Mouse (Mus musculus): Measurements from ENCODE around the gene Il10. TPM values are rescaled to one million over a fixed set of nuclear protein-coding genes. Genes with fewer than 3 reads are reported as not detected.
A peak's percentile ranks its signal among the peaks of the same experiment; 100 is the strongest.
"Not testable (repeated sequence)": the region's sequence is repeated elsewhere in the genome, so short reads cannot be mapped to it uniquely, and the experiment has no call there.

Il10 gene
- total RNA-seq, 2 experiments from 2014 or later = not detected

DNA sequence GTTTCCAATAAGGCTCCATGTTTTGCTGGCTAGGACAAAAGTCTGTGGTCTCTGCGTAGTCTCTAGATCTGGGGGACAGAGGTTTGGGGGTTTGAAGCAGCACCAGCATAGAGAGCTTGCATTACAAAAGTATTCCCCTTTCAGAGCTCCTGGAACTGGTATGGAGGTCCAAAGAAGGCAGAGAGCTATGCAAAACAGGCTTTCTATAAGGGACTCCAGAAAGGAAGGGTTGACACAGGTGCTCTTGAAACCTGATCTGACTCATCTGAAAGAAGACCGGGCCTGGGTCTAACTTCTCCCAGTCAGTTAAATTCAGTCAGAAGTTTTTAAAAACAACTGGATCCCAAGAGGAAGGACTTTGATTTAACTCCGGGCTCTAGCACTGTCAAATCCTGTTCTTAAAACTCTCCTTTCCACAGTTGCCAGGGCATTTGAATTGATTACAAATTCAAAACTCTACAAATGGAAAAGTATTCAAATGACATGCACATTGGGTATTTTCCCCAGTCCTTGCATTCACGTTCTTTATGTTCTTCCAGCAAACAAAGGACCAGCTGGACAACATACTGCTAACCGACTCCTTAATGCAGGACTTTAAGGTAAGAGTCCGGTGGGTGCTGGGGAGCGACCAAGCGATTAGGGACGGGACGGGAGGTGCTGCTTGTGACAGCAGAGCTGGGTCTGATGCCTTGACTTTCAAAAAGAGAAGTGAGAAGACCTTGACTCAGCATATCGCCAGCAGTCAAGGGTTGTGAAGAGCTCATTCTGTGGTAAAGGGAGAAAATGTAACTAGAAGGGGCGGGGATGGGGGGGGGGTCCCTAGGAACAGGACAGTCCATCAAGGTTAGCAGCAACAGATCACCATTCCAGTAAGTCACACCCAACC lies 1.0 kb downstream of the Il10 start:
- DNase-seq (ENCODE audit: low spot score in 2 of 2) = no peak

DNA sequence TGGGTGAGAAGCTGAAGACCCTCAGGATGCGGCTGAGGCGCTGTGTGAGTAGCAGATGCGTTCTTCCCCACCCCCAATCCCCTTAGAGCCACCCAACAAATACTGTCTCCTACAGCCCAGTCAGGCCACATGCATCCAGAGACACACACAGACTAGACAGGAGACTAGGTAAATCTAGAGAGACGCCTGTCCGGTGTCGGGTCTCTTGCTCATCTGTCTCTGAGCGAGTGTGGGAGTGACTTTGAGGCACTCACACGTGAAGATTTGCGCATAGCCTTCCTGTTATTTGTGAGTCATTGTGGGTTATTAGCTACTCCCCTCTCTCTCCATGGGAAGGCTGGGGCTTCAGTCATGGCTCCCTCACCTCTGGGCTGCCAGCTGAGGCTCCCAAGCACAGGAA lies 1.8 kb downstream of the Il10 start:
- no peak for DNase-seq (ENCODE audit: low spot score in 2 of 2)

DNA sequence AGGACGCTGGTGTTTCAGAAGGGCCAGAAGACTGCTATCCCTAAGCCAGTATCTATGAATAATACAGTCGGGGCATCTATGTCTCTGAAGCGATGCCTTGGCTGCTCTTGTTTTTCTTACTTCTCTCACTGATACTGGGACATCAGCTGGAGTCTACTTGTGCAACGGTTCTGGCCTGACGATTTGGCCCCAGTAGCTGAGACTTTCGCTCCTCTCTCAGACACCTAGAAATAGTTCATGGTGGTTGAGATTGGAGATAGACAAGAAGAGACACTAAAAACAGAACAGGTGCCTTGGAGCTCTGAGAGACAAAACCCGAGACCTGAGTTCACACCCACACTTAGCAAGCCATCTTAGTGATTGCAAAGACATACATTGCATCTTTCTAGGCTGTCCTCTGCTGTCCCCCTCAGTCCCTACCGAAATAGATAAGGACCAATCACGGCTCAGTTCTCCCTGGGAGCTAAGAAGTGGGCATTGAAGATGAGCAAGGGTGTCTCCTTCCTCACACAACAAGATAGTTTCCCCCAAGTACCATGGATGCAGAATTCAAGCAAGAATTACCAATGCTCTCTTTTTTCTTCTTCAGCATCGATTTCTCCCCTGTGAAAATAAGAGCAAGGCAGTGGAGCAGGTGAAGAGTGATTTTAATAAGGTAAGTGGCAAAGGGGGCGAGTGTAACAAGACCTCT lies 2.4 kb downstream of the Il10 start:
- DNase-seq (ENCODE audit: low spot score in 2 of 2) = no peak

DNA sequence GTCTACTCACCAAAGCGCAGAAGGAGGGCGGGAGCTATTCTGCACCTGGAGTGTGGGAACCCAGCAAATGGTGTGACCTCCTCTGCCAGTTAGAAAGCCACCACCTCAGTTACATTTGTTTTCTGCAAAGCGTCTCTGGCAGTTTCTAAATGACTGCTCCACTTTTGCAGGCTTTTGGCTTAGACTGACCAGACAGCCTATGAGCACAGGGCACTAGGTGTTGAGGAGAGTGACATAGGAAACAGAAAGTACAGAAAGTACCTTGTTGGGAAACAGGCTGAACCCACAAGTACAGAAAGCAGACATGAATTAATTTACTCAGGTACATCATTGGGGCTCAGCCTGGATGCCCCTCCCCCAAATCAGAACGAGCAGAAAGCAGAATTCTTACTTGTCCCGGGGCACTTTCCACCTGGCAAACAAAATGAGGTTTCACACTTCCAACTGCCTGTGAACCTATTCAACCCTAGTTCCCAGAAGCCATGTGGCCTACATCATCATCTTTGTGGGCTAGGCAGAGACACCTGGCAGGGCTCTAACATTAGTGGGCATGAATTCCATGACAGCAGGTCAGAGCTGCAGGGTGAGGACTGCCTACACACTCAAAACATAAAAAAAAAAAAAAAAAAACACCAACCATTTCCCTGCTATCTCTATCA lies 3.1 kb downstream of the Il10 start:
- DNase-seq (ENCODE audit: low spot score in 2 of 2) = no peak

DNA sequence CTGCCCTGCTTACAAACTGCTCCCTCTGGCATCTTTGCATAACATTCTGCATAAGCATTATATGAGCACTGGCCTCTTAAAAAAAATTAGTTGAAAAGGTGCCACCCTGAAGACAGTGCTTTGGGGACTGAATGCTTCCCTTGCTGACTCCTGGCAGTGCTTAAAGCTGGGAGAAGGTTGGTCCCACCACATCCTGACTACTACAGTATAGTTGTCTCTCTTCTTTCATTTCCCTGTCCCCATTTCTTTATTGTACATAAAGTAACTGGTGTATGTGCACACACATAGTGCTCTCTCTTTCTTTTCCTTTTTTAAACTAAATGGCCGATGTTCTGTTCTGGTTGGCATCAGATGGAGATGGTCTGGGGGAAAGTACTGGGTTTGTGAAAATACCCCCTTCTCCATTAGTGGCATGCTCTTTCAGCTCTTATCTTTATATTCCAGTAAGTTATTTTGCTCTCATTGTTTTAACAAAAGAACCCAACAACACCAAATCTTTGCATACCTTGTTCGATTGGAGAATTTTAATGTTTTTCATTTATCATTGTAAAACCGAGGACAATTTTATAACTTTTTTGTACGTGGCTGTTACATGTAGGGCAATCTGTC lies 3.7 kb downstream of the Il10 start:
- not testable (repeated sequence) for DNase-seq (ENCODE audit: low spot score in 2 of 2)

DNA sequence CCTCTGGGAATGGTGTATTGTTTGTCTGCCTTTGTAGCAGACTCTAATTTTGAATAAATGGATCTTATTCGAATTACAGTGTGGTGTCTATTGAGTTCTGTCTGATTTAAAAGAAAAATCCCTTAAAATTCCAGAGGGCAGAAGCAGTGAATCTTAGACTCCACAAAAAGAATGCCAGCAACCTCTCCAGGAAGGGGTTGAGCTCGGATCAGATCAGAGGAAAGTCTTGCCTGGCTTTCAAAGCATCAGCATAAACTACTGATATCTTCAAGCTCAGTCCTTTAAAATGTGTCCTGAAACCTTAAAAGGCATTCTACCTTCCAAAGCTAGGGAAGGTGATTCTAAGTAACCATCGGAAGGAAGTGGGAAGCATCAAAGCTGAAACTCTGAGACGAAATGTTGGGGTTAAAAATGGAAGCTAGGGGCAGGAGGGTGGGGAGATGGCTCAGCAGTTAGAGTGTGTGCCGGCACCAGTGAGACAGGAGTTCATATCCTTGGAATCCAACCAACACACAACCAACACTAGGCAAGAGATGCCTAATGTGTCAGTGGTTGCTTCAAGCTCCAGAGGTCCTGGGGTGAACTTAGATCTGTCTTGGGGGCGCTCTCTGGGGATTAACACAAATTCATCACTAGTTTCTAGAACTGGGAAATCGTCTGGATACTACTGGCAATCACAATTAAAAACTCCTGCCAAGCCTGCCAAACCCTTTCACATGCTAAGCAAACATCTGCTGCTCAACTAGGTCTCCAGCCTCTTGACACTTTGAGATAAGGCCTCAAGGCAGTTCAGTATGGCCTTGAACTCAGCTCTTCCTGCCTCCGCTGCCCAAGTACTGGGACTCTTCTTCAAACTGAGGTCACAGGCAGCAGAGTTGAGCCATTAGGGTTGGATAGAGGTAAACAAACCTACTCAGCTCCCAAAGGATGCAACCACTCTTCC lies 5.5 kb downstream of the Il10 start:
- DNase-seq (ENCODE audit: low spot score in 2 of 2) = no peak

DNA sequence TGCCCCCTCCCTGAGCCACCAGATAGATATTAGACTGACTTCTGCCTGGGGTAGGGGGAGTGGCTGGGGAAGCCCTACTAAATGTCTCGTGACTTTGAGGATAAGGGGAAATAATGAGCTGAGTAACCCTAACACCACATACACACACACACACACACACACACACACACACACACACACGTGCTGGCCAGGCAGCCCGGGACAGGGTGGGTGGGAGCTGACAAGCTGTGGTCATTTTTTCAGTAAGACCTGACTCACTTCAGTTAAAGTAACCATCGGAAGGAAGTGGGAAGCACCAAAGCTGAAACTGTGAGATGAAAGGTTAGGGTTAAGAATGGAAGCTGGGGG lies 6.2 kb downstream of the Il10 start:
- no peak for DNase-seq (ENCODE audit: low spot score in 2 of 2)

DNA sequence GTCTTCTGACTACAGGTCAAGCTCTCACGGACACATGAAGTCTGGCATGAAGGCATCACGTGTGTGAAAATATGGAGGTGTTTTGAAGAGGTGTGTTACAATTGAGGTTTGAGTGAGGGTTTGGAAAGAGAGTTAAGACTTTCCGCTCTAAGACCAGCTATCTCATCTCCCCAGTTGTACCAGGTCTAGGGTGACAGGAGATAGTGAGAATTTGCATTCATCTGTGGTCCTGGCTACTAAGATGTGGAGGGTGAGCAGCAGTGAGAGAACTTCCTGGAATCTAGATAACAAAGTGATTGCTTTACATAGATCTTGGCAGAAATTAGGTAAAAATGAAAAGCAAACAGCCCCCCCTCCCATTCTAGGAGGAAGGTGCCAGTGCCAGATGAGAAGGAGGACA lies 9.6 kb downstream of the Il10 start:
- no peak for DNase-seq (ENCODE audit: low spot score in 2 of 2)

DNA sequence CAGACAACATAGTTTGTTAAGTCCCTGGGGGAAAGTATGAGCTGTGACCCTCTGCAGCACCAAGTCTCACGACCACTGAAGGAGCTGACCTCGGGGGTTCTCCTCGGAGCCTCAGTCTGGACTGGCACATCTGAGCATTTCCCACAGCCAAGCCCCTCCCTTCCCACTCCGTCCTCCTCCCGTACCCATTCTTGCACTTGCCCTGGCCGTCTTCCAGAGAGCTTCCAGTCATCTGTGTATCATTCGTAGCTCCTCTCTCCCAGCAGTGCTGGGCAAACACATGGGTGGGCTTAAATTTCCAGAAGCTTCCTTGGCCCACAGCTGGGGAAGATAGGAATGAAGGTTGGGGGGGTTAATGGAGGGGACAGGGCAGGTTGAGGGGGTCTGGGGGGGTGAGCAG lies 10.6 kb downstream of the Il10 start:
- no peak for DNase-seq (ENCODE audit: low spot score in 2 of 2)

DNA sequence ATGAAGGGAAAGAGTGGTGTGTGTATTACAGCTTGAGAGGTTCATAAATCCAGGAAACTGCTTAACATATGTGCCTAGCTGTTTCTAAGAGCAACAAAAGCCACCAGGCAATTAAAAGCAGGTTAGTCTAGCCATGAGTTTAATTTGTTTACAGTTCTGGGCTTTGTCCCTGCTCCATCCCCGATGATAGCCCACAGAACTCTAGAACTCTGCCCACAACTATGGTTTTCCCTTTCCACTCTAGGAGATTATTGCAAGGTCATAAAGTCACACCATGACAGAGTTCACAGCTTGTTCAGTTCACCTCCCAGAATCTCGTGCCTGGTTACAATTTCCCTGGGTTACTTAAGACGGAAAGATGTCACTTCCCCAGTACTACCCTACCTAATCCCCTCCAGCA lies 11.6 kb downstream of the Il10 start:
- no peak for DNase-seq (ENCODE audit: low spot score in 2 of 2)

DNA sequence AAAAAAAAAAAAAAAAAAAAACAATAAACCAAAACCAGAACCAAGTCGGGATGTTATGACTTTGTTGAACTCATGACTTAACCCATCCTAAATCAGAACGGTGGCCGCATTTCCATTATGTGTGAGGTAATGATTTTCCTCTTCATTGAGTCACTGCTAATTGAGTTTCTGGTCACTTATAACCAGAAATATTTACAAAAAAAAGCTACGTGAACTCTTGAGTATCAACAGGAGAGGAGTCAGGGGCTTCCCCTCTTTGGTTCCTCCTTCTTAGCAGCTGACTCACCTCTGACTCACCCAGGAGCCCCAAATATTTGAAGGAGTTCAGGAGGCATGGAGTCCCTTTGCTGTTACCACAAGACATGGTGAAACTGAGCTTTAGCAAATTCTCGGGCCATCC lies 18.4 kb downstream of the Il10 start:
- no peak for DNase-seq (ENCODE audit: low spot score in 2 of 2)

DNA sequence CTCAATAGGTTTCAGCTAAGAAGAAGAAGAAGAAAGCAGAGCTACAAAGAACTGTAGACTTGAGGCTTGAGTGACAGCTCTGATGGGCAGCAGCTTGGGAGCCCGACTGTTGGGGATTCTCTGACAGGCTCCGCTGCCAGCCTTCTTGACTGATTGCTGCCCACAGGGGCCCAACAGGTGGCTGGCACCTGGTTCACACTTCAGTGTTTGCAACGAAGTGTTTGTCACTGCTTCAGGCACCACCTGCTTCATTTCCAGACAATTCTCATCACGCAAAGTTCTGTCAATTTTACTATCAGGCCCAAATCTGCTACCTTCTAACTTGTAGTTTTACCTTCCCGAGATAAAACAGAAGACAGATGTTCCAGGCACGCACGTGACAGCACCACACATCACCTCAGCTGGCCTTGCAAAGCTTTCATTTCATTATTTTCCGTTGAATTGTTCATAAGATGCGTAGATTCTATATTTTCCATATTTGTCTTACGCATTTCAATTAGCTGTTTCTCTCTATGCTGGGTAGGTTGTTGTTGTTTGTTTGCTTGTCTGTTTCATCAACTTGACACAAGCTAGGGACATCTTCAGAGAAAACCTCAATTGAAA lies 18.9 kb downstream of the Il10 start:
- peak in 1 of 2 experiments; percentile 56 for DNase-seq (ENCODE audit: low spot score in 2 of 2)

DNA sequence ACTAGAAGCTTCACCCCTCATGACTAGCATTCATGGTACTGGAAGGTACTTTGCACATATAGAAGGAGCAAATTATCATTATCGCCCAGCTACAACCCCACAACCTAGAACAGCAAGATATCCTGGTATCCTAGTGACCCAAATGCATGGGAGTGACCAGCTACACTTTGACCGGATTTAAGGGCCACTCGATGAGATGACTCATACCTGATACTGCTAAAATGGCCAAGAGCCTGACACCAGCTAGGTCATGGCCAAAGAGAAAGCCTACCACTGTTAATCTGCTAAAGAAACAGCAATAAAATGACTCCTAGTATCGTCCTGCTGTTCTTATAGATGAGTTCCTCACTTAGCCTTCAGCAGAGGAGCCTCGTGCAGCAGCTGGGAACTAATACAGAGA lies 19.8 kb downstream of the Il10 start:
- no peak for DNase-seq (ENCODE audit: low spot score in 2 of 2)

DNA sequence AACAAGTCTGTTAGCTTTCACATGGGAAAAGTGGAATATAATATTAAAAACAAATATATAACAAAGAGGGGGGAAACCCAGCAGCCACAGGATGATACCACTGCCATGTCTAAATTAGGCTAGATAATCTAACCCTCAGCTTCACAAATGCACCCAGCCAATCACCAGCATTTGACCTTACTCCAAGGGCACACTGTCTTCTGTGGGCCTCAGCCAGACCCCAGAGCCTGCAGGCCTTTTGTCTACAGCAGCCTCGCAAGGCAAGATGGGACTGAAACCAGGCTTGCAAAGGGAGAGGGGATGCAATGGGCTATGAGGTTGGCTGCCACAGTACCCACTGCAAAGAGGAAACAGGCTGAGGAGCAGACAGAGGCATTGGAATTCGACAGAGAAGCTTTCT lies 22.6 kb downstream of the Il10 start:
- no peak for DNase-seq (ENCODE audit: low spot score in 2 of 2)

DNA sequence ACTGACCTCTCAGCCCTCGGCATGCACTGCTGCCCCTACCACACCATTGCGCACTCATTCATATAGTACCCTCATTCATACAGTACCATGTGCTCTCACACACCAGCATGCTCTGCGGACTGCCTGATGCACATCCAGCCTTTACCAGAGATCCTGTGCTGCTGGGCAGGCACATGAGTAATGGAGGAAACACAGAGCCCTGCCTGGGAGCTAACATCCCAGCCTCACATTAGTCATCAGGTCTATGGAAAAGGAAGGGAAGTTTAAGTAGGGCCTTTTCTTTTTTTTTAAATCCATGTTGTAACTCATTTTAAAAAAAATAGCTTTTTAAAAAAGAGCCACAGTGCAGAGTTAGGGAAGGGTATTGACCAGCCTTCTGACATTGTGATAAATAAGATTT lies 23.1 kb downstream of the Il10 start:
- DNase-seq (ENCODE audit: low spot score in 2 of 2) = no peak

DNA sequence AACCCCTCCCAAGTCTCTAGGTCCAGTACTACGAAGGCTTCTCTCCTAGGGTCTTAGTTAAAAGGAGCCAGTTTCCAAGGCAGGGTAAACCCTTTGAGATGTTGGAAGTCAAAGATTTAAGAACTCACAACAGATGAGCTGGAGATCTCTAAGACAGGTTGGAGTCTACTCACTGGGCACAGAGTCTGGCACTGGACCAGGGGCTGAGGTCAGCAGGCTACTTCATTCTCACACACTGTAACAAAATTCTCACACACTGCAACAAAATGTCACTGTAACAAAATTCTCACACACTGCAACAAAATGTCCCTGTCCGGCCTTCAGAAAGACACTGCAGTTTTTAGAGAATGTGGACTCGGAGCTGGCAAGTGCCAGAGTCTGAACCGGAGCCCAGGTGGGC lies 24.0 kb downstream of the Il10 start:
- no peak for DNase-seq (ENCODE audit: low spot score in 2 of 2)

DNA sequence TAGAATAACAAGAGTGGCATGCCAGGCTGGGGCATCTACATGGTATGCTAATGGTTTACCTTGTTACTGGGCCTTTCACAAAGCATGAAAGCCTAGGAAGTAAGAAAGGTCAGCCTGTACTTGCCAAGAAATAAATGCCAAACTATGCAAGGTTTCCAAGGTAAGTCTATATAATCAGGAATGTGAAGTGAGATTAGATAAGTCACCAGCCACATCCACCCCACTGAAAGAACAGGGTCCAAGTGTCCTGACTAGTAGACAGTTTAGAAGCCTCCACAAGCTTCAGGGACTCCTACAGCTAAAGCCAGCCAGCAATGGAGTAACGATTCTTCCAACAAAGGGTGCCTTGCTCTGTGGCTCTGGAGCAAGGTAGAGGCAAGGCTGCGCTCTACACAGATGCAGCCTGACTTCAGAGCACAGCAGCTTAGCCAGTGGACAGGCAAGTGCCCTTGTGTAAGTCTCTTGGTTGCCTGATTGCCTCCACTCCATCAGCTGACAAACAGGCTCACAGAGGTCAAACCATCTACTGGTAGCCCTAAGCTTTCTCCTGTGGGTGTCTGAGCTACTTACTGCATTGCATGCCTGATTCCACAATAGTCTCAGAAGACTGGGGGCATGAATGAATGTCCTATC lies 26.2 kb downstream of the Il10 start:
- no peak for DNase-seq (ENCODE audit: low spot score in 2 of 2)

DNA sequence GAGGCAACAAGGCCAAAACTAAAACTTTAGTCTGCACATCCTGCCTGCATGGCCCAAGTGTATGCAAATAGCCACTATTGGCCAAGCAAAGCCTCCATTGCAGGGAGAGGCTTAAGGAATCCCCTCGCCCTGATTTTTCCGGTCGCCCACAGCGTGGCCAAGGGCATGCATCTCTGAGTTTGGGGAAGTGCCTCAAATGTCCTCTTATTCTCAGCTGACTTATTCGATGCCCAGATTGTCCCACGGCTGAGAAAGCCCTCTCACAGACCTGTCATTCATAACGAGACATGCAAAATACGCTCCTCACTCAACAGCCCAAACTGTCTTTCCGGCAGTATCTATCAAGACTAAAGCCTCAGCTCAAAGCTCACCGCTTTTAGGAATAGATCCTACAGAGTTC lies 27.0 kb downstream of the Il10 start:
- no peak for DNase-seq (ENCODE audit: low spot score in 2 of 2)

DNA sequence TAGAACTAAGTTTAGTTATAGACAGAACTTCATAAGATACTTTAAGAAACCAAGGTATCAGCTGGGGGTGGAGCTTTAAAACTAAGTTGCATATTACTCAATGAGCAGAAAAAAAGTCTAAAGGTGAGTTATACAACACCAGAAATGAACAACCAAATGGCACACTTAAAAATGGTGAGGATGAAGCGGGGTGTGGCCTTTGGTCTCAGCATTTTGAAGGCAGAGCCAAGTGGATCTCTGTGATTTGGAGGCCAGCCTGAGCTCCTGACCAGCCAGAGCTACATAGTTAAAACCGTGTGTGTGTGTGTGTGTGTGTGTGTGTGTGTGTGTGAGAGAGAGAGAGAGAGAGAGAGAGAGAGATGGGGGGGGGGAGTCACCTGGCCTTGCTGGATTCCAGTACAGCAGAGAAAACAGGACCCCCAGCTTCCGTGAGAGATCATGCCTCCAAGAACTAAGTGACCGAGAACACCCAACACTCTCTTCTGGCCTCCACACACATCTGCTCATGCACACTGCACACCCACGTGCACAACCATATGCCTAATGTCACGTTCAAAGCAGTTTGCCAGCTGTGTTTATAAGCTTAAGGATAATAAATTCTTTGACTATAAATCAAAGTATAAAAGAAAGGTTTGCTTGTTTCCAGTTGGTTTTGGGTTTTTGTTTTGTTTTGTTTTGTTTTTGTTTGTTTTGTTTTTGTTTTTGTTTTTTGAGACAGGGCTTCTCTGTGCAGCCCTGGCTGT lies 28.6 kb downstream of the Il10 start:
- no peak for DNase-seq (ENCODE audit: low spot score in 2 of 2)
